Mouse (Mus musculus) urinary bladder, postnatal 10 days (tissue): ENCODE measurements around the gene Rundc3a.

Experiments
- DNase-seq: peaks from one replicate; pipeline ENCODE4 v3.0.0; 2022; ENCODE audit warnings: low spot score

Gene Rundc3a

GRCm38 (mm10) chr11:102393719-102394420 is 667 bp downstream of the Rundc3a start:
- no peak for DNase-seq

GRCm38 (mm10) chr11:102394421-102395124 is 1.4 kb downstream of the Rundc3a start:
- DNase-seq, result no peak

GRCm38 (mm10) chr11:102395250-102395649 is 2.0 kb downstream of the Rundc3a start:
- no peak for DNase-seq

GRCm38 (mm10) chr11:102396263-102396662 is 3.1 kb downstream of the Rundc3a start:
- no peak for DNase-seq

GRCm38 (mm10) chr11:102396671-102397141 is 3.5 kb downstream of the Rundc3a start:
- no peak for DNase-seq

GRCm38 (mm10) chr11:102398007-102398825 is 5.0 kb downstream of the Rundc3a start:
- no peak for DNase-seq

GRCm38 (mm10) chr11:102399107-102399506 is 5.9 kb downstream of the Rundc3a start:
- no peak for DNase-seq

- no peak for DNase-seq
Measured at GRCm38 (mm10) chr11:102399610-102400072, 6.4 kb downstream of the Rundc3a start.

GRCm38 (mm10) chr11:102400513-102401084 is 7.4 kb downstream of the Rundc3a start:
- DNase-seq, result no peak

GRCm38 (mm10) chr11:102401898-102402500 is 8.8 kb downstream of the Rundc3a start:
- no peak for DNase-seq

GRCm38 (mm10) chr11:102403657-102404056 is 10.5 kb downstream of the Rundc3a start:
- no peak for DNase-seq

- no peak for DNase-seq
Measured at GRCm38 (mm10) chr11:102404161-102405010, 11.2 kb downstream of the Rundc3a start.

GRCm38 (mm10) chr11:102405544-102406285 is 12.5 kb downstream of the Rundc3a start:
- no peak for DNase-seq

GRCm38 (mm10) chr11:102406401-102406800 is 13.2 kb downstream of the Rundc3a start:
- DNase-seq, result no peak

- DNase-seq, result peak; percentile 74
Measured at GRCm38 (mm10) chr11:102406900-102407833, 14.0 kb downstream of the Rundc3a start.

GRCm38 (mm10) chr11:102407834-102408215 is 14.6 kb downstream of the Rundc3a start, which contains the start of gene Slc25a39:
Gene Slc25a39 (minus strand): TSS chr11:102407946.
- DNase-seq, result no peak

- peak; percentile 86 for DNase-seq
Measured at GRCm38 (mm10) chr11:102408344-102408876, 15.2 kb downstream of the Rundc3a start.
